Mouse (Mus musculus) MEL (cell line): Measurements from ENCODE around the gene Cpsf6. TPM values are rescaled to one million over a fixed set of nuclear protein-coding genes. Genes with fewer than 3 reads are reported as not detected.

Experiments
- DNase-seq: peaks from one replicate; pipeline ENCODE4 v3.0.0; 2011; ENCODE audit warnings: low read depth, low spot score
- H3K27ac ChIP-seq: 2 replicates; pipeline ENCODE4 v1.5.1; 2012; ENCODE audit warnings: low read depth, mild to moderate bottlenecking, control low read depth, low read length, moderate library complexity; ENCODE audit not compliant: control insufficient read depth
- H3K27me3 ChIP-seq, 2 experiments: fragments of 150-350 bp in 1 of 2; sonication (generic) in 1 of 2; 2 replicates each; pipeline ENCODE4 v1.6.1; 2012; ENCODE audit warnings: low read length in 2 of 2, mild to moderate bottlenecking in 2 of 2, improper control_type of control experiment in 1 of 2, moderate library complexity in 1 of 2; ENCODE audit not compliant: insufficient read depth in 2 of 2, control insufficient read depth in 1 of 2
- H3K36me3 ChIP-seq, 2 experiments: 2 replicates each; pipeline ENCODE4 v1.6.1; 2012 to 2014; ENCODE audit warnings: low read length in 2 of 2, improper control_type of control experiment in 1 of 2, inconsistent platforms in 1 of 2, mild to moderate bottlenecking in 1 of 2; ENCODE audit not compliant: insufficient read depth in 2 of 2, control insufficient read depth in 1 of 2
- H3K4me1 ChIP-seq, 2 experiments: fragments of 150-350 bp in 1 of 2; sonication (generic) in 1 of 2; 2 replicates each; pipeline ENCODE4 v1.6.1; 2012; ENCODE audit warnings: low read length in 2 of 2, improper control_type of control experiment in 1 of 2, mild to moderate bottlenecking in 1 of 2; ENCODE audit not compliant: insufficient read depth in 2 of 2, control insufficient read depth in 1 of 2
- H3K4me3 ChIP-seq, 2 experiments: fragments of 150-350 bp in 1 of 2; sonication (generic) in 1 of 2; 2 replicates each; pipeline ENCODE4 v1.5.1; 2012; ENCODE audit warnings: low read depth in 2 of 2, low read length in 2 of 2, mild to moderate bottlenecking in 2 of 2, moderate library complexity in 2 of 2, control low read depth in 1 of 2, improper control_type of control experiment in 1 of 2; ENCODE audit not compliant: control insufficient read depth in 1 of 2, insufficient read depth in 1 of 2
- H3K79me2 ChIP-seq: 2 replicates; pipeline ENCODE4 v1.6.1; 2012; ENCODE audit warnings: mild to moderate bottlenecking, low read length, moderate library complexity; ENCODE audit not compliant: control insufficient read depth, poor library complexity, insufficient read depth
- H3K9ac ChIP-seq: 2 replicates; pipeline ENCODE4 v1.6.1; 2012; ENCODE audit warnings: low read depth, mild to moderate bottlenecking, control low read depth, low read length, moderate library complexity; ENCODE audit not compliant: control insufficient read depth, poor library complexity, severe bottlenecking
- H3K9me3 ChIP-seq: fragments of 150-350 bp; sonication (generic); replicated peaks from 2 replicates; pipeline ENCODE4 v1.6.1; 2012; ENCODE audit warnings: mild to moderate bottlenecking, low read length, improper control_type of control experiment, moderate library complexity; ENCODE audit not compliant: insufficient read depth
- BHLHE40 ChIP-seq: IDR thresholded peaks from 2 replicates; pipeline ENCODE4 v1.6.1; 2012; ENCODE audit warnings: low read depth, mild to moderate bottlenecking, inconsistent platforms, low read length, improper control_type of control experiment, borderline replicate concordance
- ELF1 ChIP-seq: IDR thresholded peaks from 2 replicates; pipeline ENCODE4 v1.6.1; 2014; ENCODE audit warnings: low read depth, mild to moderate bottlenecking, inconsistent platforms, low read length, improper control_type of control experiment, moderate library complexity
- GATA1 ChIP-seq: IDR thresholded peaks from 2 replicates; pipeline ENCODE4 v1.6.1; 2011; ENCODE audit warnings: low read depth, low read length, improper control_type of control experiment
- HCFC1 ChIP-seq: IDR thresholded peaks from 2 replicates; pipeline ENCODE4 v1.6.1; 2012; ENCODE audit warnings: low read depth, mild to moderate bottlenecking, inconsistent platforms, low read length, improper control_type of control experiment, moderate library complexity
- KAT2A ChIP-seq: conservative IDR thresholded peaks from 2 replicates; pipeline ENCODE4 v1.6.1; 2012; ENCODE audit warnings: low read depth, low read length, improper control_type of control experiment, inconsistent platforms
- MAFK ChIP-seq: IDR thresholded peaks from 2 replicates; pipeline ENCODE4 v1.6.1; 2011; ENCODE audit warnings: low read depth, mild to moderate bottlenecking, low read length, improper control_type of control experiment, borderline replicate concordance
- MXI1 ChIP-seq: IDR thresholded peaks from 2 replicates; pipeline ENCODE4 v1.6.1; 2011; ENCODE audit warnings: mild to moderate bottlenecking, low read depth, low read length, improper control_type of control experiment
- MYB ChIP-seq: IDR thresholded peaks from 2 replicates; pipeline ENCODE4 v1.6.1; 2011; ENCODE audit warnings: mild to moderate bottlenecking, low read depth, low read length, improper control_type of control experiment
- POLR2AphosphoS2 ChIP-seq: IDR thresholded peaks from 2 replicates; pipeline ENCODE4 v1.6.1; 2011; ENCODE audit warnings: low read length, improper control_type of control experiment
- RCOR1 ChIP-seq: IDR thresholded peaks from 2 replicates; pipeline ENCODE4 v1.6.1; 2012; ENCODE audit warnings: low read depth, mild to moderate bottlenecking, inconsistent platforms, low read length, improper control_type of control experiment
- TBP ChIP-seq: IDR thresholded peaks from 2 replicates; pipeline ENCODE4 v1.8.0; 2011; ENCODE audit warnings: low read depth, low read length, improper control_type of control experiment
- UBTF ChIP-seq: IDR thresholded peaks from 2 replicates; pipeline ENCODE4 v1.6.1; 2012; ENCODE audit warnings: low read depth, mild to moderate bottlenecking, inconsistent platforms, low read length, improper control_type of control experiment, moderate library complexity, borderline replicate concordance; ENCODE audit not compliant: insufficient read depth
- USF1 ChIP-seq: IDR thresholded peaks from 2 replicates; pipeline ENCODE4 v1.6.1; 2014; ENCODE audit warnings: low read depth, mild to moderate bottlenecking, inconsistent platforms, low read length, improper control_type of control experiment, moderate library complexity
- ZC3H11A ChIP-seq: IDR thresholded peaks from 2 replicates; pipeline ENCODE4 v1.6.1; 2012; ENCODE audit warnings: low read depth, mild to moderate bottlenecking, inconsistent platforms, low read length, improper control_type of control experiment
- ZNF384 ChIP-seq: IDR thresholded peaks from 2 replicates; pipeline ENCODE4 v1.6.1; 2012; ENCODE audit warnings: low read depth, mild to moderate bottlenecking, inconsistent platforms, low read length, improper control_type of control experiment
- polyA plus RNA-seq, 2 experiments: library from polyadenylated mRNA; stranded (reverse) in 1 of 2; unstranded in 1 of 2; fragments of >175 nt in 1 of 2; fragments of >200 nt in 1 of 2; gene quantifications; 2 replicates each; pipeline versions ENCODE4 v1.2.1 to v1.2.4; 2012; ENCODE audit warnings: low replicate concordance in 2 of 2, low read depth in 1 of 2; ENCODE audit not compliant: insufficient read length in 2 of 2, insufficient read depth in 1 of 2, missing spikeins in 1 of 2
- total RNA-seq: library from RNA; depleted of rRNA; stranded (reverse); fragments of 300-350 nt; gene quantifications from 2 replicates; pipeline ENCODE4 v1.2.3, GENCODE M21; 2012

Cpsf6 gene
- total and polyA plus RNA-seq, 3 experiments: 85.7 to 88.2 TPM; not detected in 1

- TF ChIP-seq ZC3H11A: no peak
Measured at GRCm38 (mm10) chr10:117405526-117406282, 25.9 kb upstream of the Cpsf6 start (continued).

GRCm38 (mm10) chr10:117404384-117404783 lies 24.6 kb upstream of the Cpsf6 start:
- Histone ChIP-seq H3K4me3 (no peak overlapping the region), H3K27ac (no peak overlapping the region), H3K9me3 (no peaks in the 10 kb centered on the region), H3K9ac (no peak overlapping the region), H3K36me3 (peaks cover 0 to 4% of the 10 kb centered on the region in 2 experiments; a peak in 1 of 4 replicates), H3K4me1 (peaks cover 2 to 14% of the 10 kb centered on the region in 2 experiments; a peak in 2 of 4 replicates), H3K27me3 (no peaks in the 10 kb centered on the region), H3K79me2 (no peaks in the 10 kb centered on the region)
- no peak for TF ChIP-seq UBTF
- DNase-seq: no peak

GRCm38 (mm10) chr10:117403344-117403953 lies 23.6 kb upstream of the Cpsf6 start:
- Histone ChIP-seq H3K36me3 (no peaks in the 10 kb centered on the region), H3K79me2 (no peaks in the 10 kb centered on the region), H3K9me3 (no peaks in the 10 kb centered on the region), H3K27me3 (no peaks in the 10 kb centered on the region), H3K27ac (no peak overlapping the region), H3K4me1 (peaks cover 2 to 8% of the 10 kb centered on the region in 2 experiments; a peak in 2 of 4 replicates), H3K9ac (no peak overlapping the region), H3K4me3 (no peak overlapping the region)
- no peak for DNase-seq
- TF ChIP-seq ZNF384 (no peak), MYB (no peak), BHLHE40 (no peak), KAT2A (no peak), RCOR1 (no peak), GATA1 (no peak), POLR2AphosphoS2 (no peak), ELF1 (no peak), MAFK (no peak), USF1 (no peak), MXI1 (no peak), HCFC1 (no peak), TBP (no peak)
